In the genomic region with DNA sequence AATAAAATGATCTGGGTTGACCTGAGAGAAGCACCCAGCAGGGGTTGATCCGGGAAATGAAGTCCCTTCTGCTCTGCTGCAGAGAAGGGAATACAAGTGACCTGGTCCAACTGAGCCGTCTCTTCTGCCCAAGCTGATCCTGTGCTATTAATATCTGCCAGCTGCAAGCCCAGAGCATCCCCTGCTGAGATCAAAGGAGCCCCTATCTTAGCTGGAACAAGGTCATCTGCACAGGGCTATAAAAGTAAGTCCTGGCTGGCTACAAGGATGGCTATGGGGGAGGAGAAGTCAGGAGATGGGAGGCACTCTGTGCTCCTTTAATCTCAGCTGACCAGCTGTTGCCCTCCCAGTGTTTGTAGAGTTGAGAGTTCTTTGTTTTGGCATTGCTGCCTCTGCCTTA, we compare ENCODE assay signal across 8 mouse cellular contexts.
A peak's percentile ranks its signal among the peaks of the same experiment; 100 is the strongest.
DNase-seq lines count a peak whose midpoint lies in the region; ATAC-seq lines count a peak whose summit lies in the region.

No protein-coding gene starts in this region.

- DNase-seq in cerebellum, postnatal 14 days = peak; percentile 17 to 24
- no peak for DNase-seq in cerebellum, adult 8-10 months
- DNase-seq in ovary, postnatal 36 days (ENCODE audit: low spot score) = peak; percentile 33
- DNase-seq in ovary, postnatal 10 days (ENCODE audit: low spot score) = no peak
- DNase-seq in limb, embryonic 11.5 days (ENCODE audit: low spot score) = peak; percentile 64
- no peak for DNase-seq in right cerebral cortex, adult 18-20 months
- no peak for DNase-seq in layer of hippocampus, postnatal 36 days
- DNase-seq in right cerebral cortex, postnatal 36 days (ENCODE audit: low spot score in 2 of 2) = no peak

- no peak overlapping the region for H3K4me2 ChIP-seq in limb, embryonic 11.5 days (ENCODE audit: low read depth, severe bottlenecking)

- no peak overlapping the region for H3K4me3 ChIP-seq in limb, embryonic 11.5 days (ENCODE audit: low read depth, low read length)

- H3K4me1 ChIP-seq in limb, embryonic 11.5 days (ENCODE audit: control insufficient read depth, insufficient read depth, low read length) = peaks cover 23% of the 10 kb centered on the region

- H3K9me3 ChIP-seq in limb, embryonic 11.5 days (ENCODE audit: control insufficient read depth, low read length) = no peaks in the 10 kb centered on the region

- H3K27me3 ChIP-seq in limb, embryonic 11.5 days (ENCODE audit: control insufficient read depth, insufficient read depth, low read length) = no peaks in the 10 kb centered on the region

- H3K27ac ChIP-seq in limb, embryonic 11.5 days (replicated peaks; ENCODE audit: low read depth, low read length) = peak overlapping the region; percentile 0; the same call in 1 of the 2 replicates

- peak; percentile 54; the same call in 1 of the 2 replicates for ATAC-seq in limb, embryonic 11.5 days (ENCODE audit: insufficient number of reproducible peaks, low FRiP score, low TSS enrichment, low read depth)

- H3K9ac ChIP-seq in limb, embryonic 11.5 days (ENCODE audit: low read length) = no peak overlapping the region

- H3K36me3 ChIP-seq in limb, embryonic 11.5 days (ENCODE audit: control insufficient read depth, insufficient read depth, low read length) = no peaks in the 10 kb centered on the region

- 2% methylated on average over 2 of the region's 2 CpGs for WGBS in limb, embryonic 11.5 days

Comparison
In these comparisons a context has a peak if more than half of its experiments do, and no peak if none do; other contexts are left out.
1. DNase-seq: peak in cerebellum, postnatal 14 days (2 of 2), ovary, postnatal 36 days (single experiment) and limb, embryonic 11.5 days (single experiment); none in cerebellum, adult 8-10 months (single experiment), ovary, postnatal 10 days (single experiment), right cerebral cortex, adult 18-20 months (single experiment), layer of hippocampus, postnatal 36 days (0 of 2) and right cerebral cortex, postnatal 36 days (0 of 2).